Mouse (Mus musculus) skeletal muscle tissue, adult 2 months (tissue): ENCODE results near the gene Dll1.

ENCODE experiments used
- DNase-seq: peaks from one replicate; pipeline ENCODE4 v3.0.0-alpha.2; 2012; ENCODE audit warnings: low read depth, low spot score

Gene Dll1

GRCm38 (mm10) chr17:15376494-15377181 lies at the start of gene Dll1:
Dll1 (minus strand) TSS chr17:15376872.
- DNase-seq: no peak

- peak; percentile 39 for DNase-seq
Observed at GRCm38 (mm10) chr17:15425931-15426330, 49.3 kb upstream of the Dll1 start.

GRCm38 (mm10) chr17:15423080-15423765 lies 46.6 kb upstream of the Dll1 start:
- peak; percentile 64 for DNase-seq

GRCm38 (mm10) chr17:15422666-15423065 lies 46.0 kb upstream of the Dll1 start:
- no peak for DNase-seq

- DNase-seq: no peak
Observed at GRCm38 (mm10) chr17:15421446-15421845, 44.8 kb upstream of the Dll1 start.

- no peak for DNase-seq
Observed at GRCm38 (mm10) chr17:15420021-15420603, 43.4 kb upstream of the Dll1 start.

GRCm38 (mm10) chr17:15419534-15419933 lies 42.9 kb upstream of the Dll1 start:
- peak; percentile 48 for DNase-seq

- DNase-seq: no peak
Observed at GRCm38 (mm10) chr17:15416596-15417215, 40.0 kb upstream of the Dll1 start.

GRCm38 (mm10) chr17:15410861-15411260 lies 34.2 kb upstream of the Dll1 start:
- DNase-seq: no peak

- no peak for DNase-seq
Observed at GRCm38 (mm10) chr17:15409261-15409660, 32.6 kb upstream of the Dll1 start.

- DNase-seq: no peak
Observed at GRCm38 (mm10) chr17:15406576-15406975, 29.9 kb upstream of the Dll1 start.

GRCm38 (mm10) chr17:15401716-15402115 lies 25.0 kb upstream of the Dll1 start:
- no peak for DNase-seq

GRCm38 (mm10) chr17:15395997-15396675 lies 19.5 kb upstream of the Dll1 start, which contains the start of gene Fam120b:
Fam120b (plus strand) TSS chr17:15396202.
- DNase-seq: peak; percentile 98

GRCm38 (mm10) chr17:15389356-15389755 lies 12.7 kb upstream of the Dll1 start:
- no peak for DNase-seq

- no peak for DNase-seq
Observed at GRCm38 (mm10) chr17:15388892-15389291, 12.2 kb upstream of the Dll1 start.

GRCm38 (mm10) chr17:15383360-15383759 lies 6.7 kb upstream of the Dll1 start:
- DNase-seq: no peak

- no peak for DNase-seq
Observed at GRCm38 (mm10) chr17:15381869-15382660, 5.4 kb upstream of the Dll1 start.

GRCm38 (mm10) chr17:15381092-15381860 lies 4.6 kb upstream of the Dll1 start:
- no peak for DNase-seq

- DNase-seq: no peak
Observed at GRCm38 (mm10) chr17:15380641-15381051, 4.0 kb upstream of the Dll1 start.
